Mouse (Mus musculus) embryonic fibroblast, embryonic 13.5 days (primary cell): ENCODE results near the gene Dnajc16.

Source experiments
- CTCF ChIP-seq: IDR thresholded peaks from 2 replicates; pipeline ENCODE4 v1.5.1; 2011; ENCODE audit warnings: mild to moderate bottlenecking, control low read depth, low read length, moderate library complexity, borderline replicate concordance; ENCODE audit not compliant: insufficient read depth
- POLR2A ChIP-seq: IDR thresholded peaks from 2 replicates; pipeline ENCODE4 v1.6.1; 2011; ENCODE audit warnings: low read depth, mild to moderate bottlenecking, control low read depth, low read length, moderate library complexity

GRCm38 (mm10) chr4:141791486-141791885 lies 755 bp upstream of the Dnajc16 start:
- TF ChIP-seq CTCF (no peak), POLR2A (no peak)
